Mouse (Mus musculus): ENCODE data around the gene Tdrd6.

DNA sequence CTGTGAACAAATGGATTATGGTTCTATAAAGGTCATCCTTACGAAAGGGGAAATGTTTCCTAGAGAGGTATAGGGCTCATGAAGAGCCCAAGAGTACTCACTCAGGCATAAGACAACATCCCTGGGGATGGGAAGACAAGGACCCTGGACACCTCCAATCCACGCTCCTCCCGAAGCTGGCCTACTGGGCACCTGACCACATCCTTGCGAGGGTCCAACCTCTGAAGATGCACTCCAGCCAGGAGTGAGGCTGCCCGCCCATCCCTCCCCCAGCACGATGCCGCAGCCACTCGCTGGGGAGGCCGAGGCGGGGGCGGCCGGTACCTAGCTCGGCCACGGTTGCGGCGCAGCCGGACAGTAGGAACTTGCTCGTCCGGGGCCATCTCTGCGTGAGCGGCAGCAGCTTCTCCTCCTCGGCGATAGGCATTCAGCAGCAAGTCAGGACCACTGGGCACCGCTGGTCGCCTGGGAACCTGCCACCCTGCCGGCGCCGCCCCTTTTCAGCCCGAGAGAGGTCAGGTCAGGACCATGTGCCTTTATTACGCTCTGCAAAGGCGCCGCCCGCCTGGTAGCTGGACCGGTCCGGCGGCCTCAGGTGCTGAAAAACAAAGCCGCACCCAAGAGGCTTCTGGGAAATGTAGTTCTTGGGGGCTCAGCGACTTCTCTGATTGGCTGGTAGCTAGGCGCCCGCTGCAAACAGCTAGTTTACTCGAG, 36.6 kb upstream of the Tdrd6 start, which contains the start of gene Slc25a27:
- TF ChIP-seq GATA1 (IDR thresholded peaks at IDR 0.05; ENCODE audit: low read length) (no peak), TAL1 (IDR thresholded peaks at IDR 0.05; ENCODE audit: low read length) (no peak)

Measured in erythroblast, embryonic 14.5 days (primary cell).